Mouse (Mus musculus): ENCODE data around the gene Pnp.
"Not testable (repeated sequence)": the region's sequence is repeated elsewhere in the genome, so short reads cannot be mapped to it uniquely, and the experiment has no call there.

DNA sequence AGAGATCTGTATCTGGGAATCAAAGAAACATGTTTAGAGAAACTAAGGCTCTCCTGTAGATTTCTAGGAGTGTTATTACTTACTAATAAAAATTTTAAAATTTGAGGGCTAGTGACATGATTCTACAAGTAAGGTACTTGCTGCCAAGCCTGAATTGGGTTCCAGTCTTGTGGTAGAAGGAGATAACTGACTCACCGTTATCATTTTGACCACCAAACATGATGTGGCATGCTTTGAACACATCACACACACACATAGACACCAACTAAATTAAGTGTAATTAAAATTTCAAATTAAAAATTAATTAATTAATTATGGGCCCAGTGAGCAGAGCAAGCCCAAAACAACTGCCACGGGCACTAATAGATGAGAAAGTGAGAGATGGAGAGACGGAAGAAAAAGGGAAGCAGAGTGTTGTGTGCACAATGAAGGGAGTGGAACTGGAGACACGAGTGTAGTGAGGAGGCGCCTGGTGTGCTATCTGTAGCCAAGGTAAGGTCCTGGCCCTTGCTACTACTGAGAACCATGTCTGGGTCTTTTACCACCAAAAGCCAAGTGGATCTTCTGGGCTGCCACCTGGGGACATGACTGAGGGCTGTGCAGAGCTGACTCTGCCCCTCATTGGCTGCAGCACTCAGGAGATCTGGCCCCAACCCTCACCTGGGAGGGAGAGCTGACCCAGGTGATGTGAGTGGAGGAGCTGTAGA is 27.6 kb downstream of the Pnp start:
- TF ChIP-seq CTCF (IDR thresholded peaks at IDR 0.05); POLR2A (IDR thresholded peaks at IDR 0.05; ENCODE audit: insufficient read depth, low read depth, low read length); EP300 (IDR thresholded peaks at IDR 0.05; ENCODE audit: insufficient read depth, low read depth, low read length): not testable (repeated sequence)

All from heart, adult 2 months (tissue).